Mouse (Mus musculus): ENCODE measurements at regions not wholly inside any gene's neighbourhood (a gene's known extent, or its start where the extent isn't known, plus 50 kb on each side); places are given as distances from the start of the nearest gene placed in this dataset.
"Not testable (repeated sequence)": the region's sequence is repeated elsewhere in the genome, so short reads cannot be mapped to it uniquely, and the experiment has no call there.

- ATAC-seq (no peak), DNase-seq (ENCODE audit: low read depth, low spot score) (no peak)
- CTCF ChIA-PET: no interaction called here
- POLR2A ChIA-PET: no interaction called here
- no peaks in the 10 kb centered on the region for H3K27me3 ChIP-seq
- TF ChIP-seq CTCF (IDR thresholded peaks at IDR 0.05): no peak
- in situ Hi-C loops (cut with MboI; ENCODE audit: low pct_unique_long_range_greater_than_20kb): no loop called here
Observed at GRCm38 (mm10) chr17:35758769-35759168, 54.3 kb upstream of the Ddr1 start.

GRCm38 (mm10) chr17:35759740-35760139 is 55.3 kb upstream of the Ddr1 start:
- DNase-seq (ENCODE audit: low read depth, low spot score) (no peak), ATAC-seq (no peak)
- TF ChIP-seq CTCF (IDR thresholded peaks at IDR 0.05): no peak
- H3K27me3 ChIP-seq: no peaks in the 10 kb centered on the region
- CTCF ChIA-PET: interaction anchor here (1.0 kb wide), 1 partner anchor 23 kb away, joined by 4 read pairs; no protein-coding TSS in a partner anchor
- POLR2A ChIA-PET: interaction anchor here (0.8 kb wide), 1 partner anchor 10 kb away, joined by 5 read pairs; no protein-coding TSS in a partner anchor
- in situ Hi-C loops (cut with MboI; ENCODE audit: low pct_unique_long_range_greater_than_20kb): no loop called here

GRCm38 (mm10) chr17:35762614-35763013 is 58.2 kb upstream of the Ddr1 start:
- ChIA-PET CTCF (interaction anchor here (1.3 kb wide), 1 partner anchor 9 kb away, joined by 4 read pairs; no protein-coding TSS in a partner anchor), POLR2A (no interaction called here)
- in situ Hi-C loops (cut with MboI; ENCODE audit: low pct_unique_long_range_greater_than_20kb): no loop called here
- no peak for DNase-seq (ENCODE audit: low read depth, low spot score)
- ATAC-seq: no peak
- H3K27me3 ChIP-seq: no peaks in the 10 kb centered on the region
- no peak for TF ChIP-seq CTCF (IDR thresholded peaks at IDR 0.05)

- no peak for TF ChIP-seq CTCF (IDR thresholded peaks at IDR 0.05)
- POLR2A ChIA-PET: no interaction called here
- no peaks in the 10 kb centered on the region for H3K27me3 ChIP-seq
- CTCF ChIA-PET: interaction anchor here (1.3 to 2.4 kb wide), 2 partner anchors 9 to 45 kb away, joined by 4 to 5 read pairs; no protein-coding TSS in a partner anchor
- in situ Hi-C loops (cut with MboI; ENCODE audit: low pct_unique_long_range_greater_than_20kb): no loop called here
- DNase-seq (ENCODE audit: low read depth, low spot score) (no peak), ATAC-seq (no peak)
Observed at GRCm38 (mm10) chr17:35763101-35763500, 58.4 kb upstream of the Ier3 start.

GRCm38 (mm10) chr17:35763866-35764265 is 57.6 kb upstream of the Ier3 start:
- POLR2A ChIA-PET: no interaction called here
- CTCF ChIA-PET: interaction anchor here (0.9 to 2.4 kb wide), 2 partner anchors 12 to 44 kb away, joined by 5 read pairs; no protein-coding TSS in a partner anchor
- H3K27me3 ChIP-seq: no peaks in the 10 kb centered on the region
- in situ Hi-C loops (cut with MboI; ENCODE audit: low pct_unique_long_range_greater_than_20kb): no loop called here
- ATAC-seq: no peak
- no peak for DNase-seq (ENCODE audit: low read depth, low spot score)
- TF ChIP-seq CTCF (IDR thresholded peaks at IDR 0.05): no peak

- no peak for DNase-seq (ENCODE audit: low read depth, low spot score)
- no peaks in the 10 kb centered on the region for H3K27me3 ChIP-seq
- TF ChIP-seq CTCF (IDR thresholded peaks at IDR 0.05): no peak
- in situ Hi-C loops (cut with MboI; ENCODE audit: low pct_unique_long_range_greater_than_20kb): no loop called here
- ATAC-seq: no peak
- ChIA-PET POLR2A (no interaction called here), CTCF (interaction anchor here (1.3 kb wide), 1 partner anchor 17 kb away, joined by 3 read pairs; no protein-coding TSS in a partner anchor)
Observed at GRCm38 (mm10) chr17:35766406-35766805, 55.1 kb upstream of the Ier3 start.

- ATAC-seq: no peak
- H3K27me3 ChIP-seq: no peaks in the 10 kb centered on the region
- in situ Hi-C loops (cut with MboI; ENCODE audit: low pct_unique_long_range_greater_than_20kb): no loop called here
- POLR2A ChIA-PET: interaction anchor here (0.6 to 1.0 kb wide), 2 partner anchors 10 to 18 kb away, joined by 5 to 7 read pairs; no protein-coding TSS in a partner anchor
- CTCF ChIA-PET: interaction anchor here (1.3 to 1.4 kb wide), 2 partner anchors 27 to 30 kb away, joined by 3 to 4 read pairs; no protein-coding TSS in a partner anchor
- TF ChIP-seq CTCF (IDR thresholded peaks at IDR 0.05): no peak
- DNase-seq (ENCODE audit: low read depth, low spot score): no peak
Observed at GRCm38 (mm10) chr17:35769175-35769960, 52.1 kb upstream of the Ier3 start.

- DNase-seq (ENCODE audit: low read depth, low spot score); in situ Hi-C loops (cut with MboI; ENCODE audit: low pct_unique_long_range_greater_than_20kb); ATAC-seq; POLR2A ChIA-PET; H3K27me3 ChIP-seq: not testable (repeated sequence)
- CTCF ChIA-PET: interaction anchor here (1.4 kb wide), 1 partner anchor 28 kb away, joined by 3 read pairs; no protein-coding TSS in a partner anchor
Observed at GRCm38 (mm10) chr17:35769961-35770276, 51.6 kb upstream of the Ier3 start.

GRCm38 (mm10) chr17:35770599-35770998 is 50.9 kb upstream of the Ier3 start:
- ATAC-seq (no peak), DNase-seq (ENCODE audit: low read depth, low spot score) (no peak)
- ChIA-PET CTCF (no interaction called here), POLR2A (interaction anchor here (0.6 to 1.5 kb wide), 4 partner anchors 33 to 57 kb away, joined by 3 to 6 read pairs (median 4); no protein-coding TSS in a partner anchor)
- no peaks in the 10 kb centered on the region for H3K27me3 ChIP-seq
- no peak for TF ChIP-seq CTCF (IDR thresholded peaks at IDR 0.05)
- in situ Hi-C loops (cut with MboI; ENCODE audit: low pct_unique_long_range_greater_than_20kb): no loop called here

GRCm38 (mm10) chr17:35771656-35772405 is 49.7 kb upstream of the Ier3 start:
- ChIA-PET CTCF (interaction anchor here (1.0 to 1.9 kb wide), 5 partner anchors 9 to 58 kb away, joined by 3 to 7 read pairs (median 4); no protein-coding TSS in a partner anchor), POLR2A (interaction anchor here (0.6 to 1.5 kb wide), 3 partner anchors 32 to 52 kb away, joined by 3 to 6 read pairs (median 4); no protein-coding TSS in a partner anchor)
- ATAC-seq: peak; percentile 49
- DNase-seq (ENCODE audit: low read depth, low spot score): no peak
- in situ Hi-C loops (cut with MboI; ENCODE audit: low pct_unique_long_range_greater_than_20kb): no loop called here
- H3K27me3 ChIP-seq: no peaks in the 10 kb centered on the region
- TF ChIP-seq CTCF (IDR thresholded peaks at IDR 0.05): no peak
